Mouse (Mus musculus) heart, embryonic 14.5 days (tissue): ENCODE measurements around the gene Ttc28. TPM values are rescaled to one million over a fixed set of nuclear protein-coding genes. Genes with fewer than 3 reads are reported as not detected.

ENCODE experiments used
- ATAC-seq: fragments of 200-750 bp; cut with Nextera tagmentation; 2 replicates; pipeline ENCODE4 v1.8.0; 2017; ENCODE audit warnings: low read depth, moderate TSS enrichment; ENCODE audit not compliant: insufficient number of reproducible peaks, insufficient read depth, low FRiP score
- H3K27ac ChIP-seq, 2 experiments: fragments of 200-500 bp in 1 of 2; fragments of 300-500 bp in 1 of 2; sonication (generic) in 1 of 2; replicated peaks in 1 of 2; 2 replicates each; pipeline ENCODE4 v1.5.1; 2012 to 2014; ENCODE audit warnings: low read depth in 2 of 2, low read length in 2 of 2, control low read depth in 1 of 2, mild to moderate bottlenecking in 1 of 2, mixed read lengths in 1 of 2; ENCODE audit not compliant: control insufficient read depth in 1 of 2, insufficient read depth in 1 of 2
- H3K27me3 ChIP-seq: fragments of 300-500 bp; sonication (generic); 2 replicates; pipeline ENCODE4 v1.6.1; 2014; ENCODE audit warnings: mild to moderate bottlenecking, low read length, control low read depth; ENCODE audit not compliant: control insufficient read depth, insufficient read depth
- H3K36me3 ChIP-seq: fragments of 300-500 bp; sonication (generic); 2 replicates; pipeline ENCODE4 v1.6.1; 2014; ENCODE audit warnings: mild to moderate bottlenecking, control low read depth, low read length, mixed read lengths; ENCODE audit not compliant: control insufficient read depth, insufficient read depth
- H3K4me1 ChIP-seq, 2 experiments: fragments of 200-500 bp in 1 of 2; fragments of 300-500 bp in 1 of 2; sonication (generic) in 1 of 2; 2 replicates each; pipeline ENCODE4 v1.6.1; 2012 to 2014; ENCODE audit warnings: low read length in 2 of 2, control low read depth in 1 of 2, mixed read lengths in 1 of 2; ENCODE audit not compliant: control insufficient read depth in 2 of 2, insufficient read depth in 2 of 2
- H3K4me2 ChIP-seq: fragments of 300-500 bp; sonication (generic); 2 replicates; pipeline ENCODE4 v1.6.1; 2014; ENCODE audit warnings: mild to moderate bottlenecking, low read length
- H3K4me3 ChIP-seq, 2 experiments: fragments of 200-500 bp in 1 of 2; fragments of 300-500 bp in 1 of 2; sonication (generic) in 1 of 2; 2 replicates each; pipeline ENCODE4 v1.5.1; 2012 to 2014; ENCODE audit warnings: low read length in 2 of 2, mild to moderate bottlenecking in 2 of 2, control low read depth in 1 of 2, low read depth in 1 of 2, moderate library complexity in 1 of 2; ENCODE audit not compliant: control insufficient read depth in 1 of 2, insufficient read depth in 1 of 2
- H3K9ac ChIP-seq: fragments of 300-500 bp; sonication (generic); 2 replicates; pipeline ENCODE4 v1.6.1; 2014; ENCODE audit warnings: mild to moderate bottlenecking, low read length
- H3K9me3 ChIP-seq: fragments of 300-500 bp; sonication (generic); 2 replicates; pipeline ENCODE4 v1.6.1; 2016; ENCODE audit warnings: low read length, control low read depth; ENCODE audit not compliant: control insufficient read depth
- WGBS: fragments of 180-500 bp; shearing (Covaris S2); extraction: QIAGEN DNeasy Blood & Tissue Kit; methylation state at CpG from one replicate; pipeline ENCODE4 v1.1.7; 2014; 5-methylcytosine and 5-hydroxymethylcytosine counted together
- polyA plus RNA-seq: library from polyadenylated mRNA; unstranded; fragments of >200 nt; fragmentation: Nextera tagmentation; extraction: Ambion mirVana; gene quantifications from 2 replicates; pipeline ENCODE4 v1.2.1, GENCODE M21; 2014

Gene Ttc28
- polyA plus RNA-seq, 1 experiment from 2014 or later: 9.0 TPM

GRCm38 (mm10) chr5:111096750-111097149, 217.1 kb downstream of the Ttc28 start:
- Histone ChIP-seq H3K36me3 (peaks cover 18% of the 10 kb centered on the region), H3K27ac (no peak overlapping the region), H3K4me3 (no peak overlapping the region), H3K4me2 (no peak overlapping the region), H3K4me1 (peaks cover 9 to 12% of the 10 kb centered on the region in 2 experiments), H3K9ac (no peak overlapping the region), H3K9me3 (no peaks in the 10 kb centered on the region), H3K27me3 (no peaks in the 10 kb centered on the region)
- 39% methylated on average over 5 of the region's 5 CpGs for WGBS
- no peak for ATAC-seq

GRCm38 (mm10) chr5:111097233-111098160, 217.9 kb downstream of the Ttc28 start:
- ATAC-seq: no peak
- Histone ChIP-seq H3K4me1 (peaks cover 9 to 12% of the 10 kb centered on the region in 2 experiments), H3K9ac (no peak overlapping the region), H3K27ac (no peak overlapping the region), H3K36me3 (peaks cover 25% of the 10 kb centered on the region), H3K27me3 (no peaks in the 10 kb centered on the region), H3K4me2 (no peak overlapping the region), H3K4me3 (no peak overlapping the region), H3K9me3 (no peaks in the 10 kb centered on the region)
- 61% methylated on average over 11 of the region's 11 CpGs for WGBS

- H3K9ac ChIP-seq: no peak overlapping the region
- WGBS: 63% methylated on average over 7 of the region's 7 CpGs
- H3K27me3 ChIP-seq: no peaks in the 10 kb centered on the region
- H3K9me3 ChIP-seq: no peaks in the 10 kb centered on the region
- no peak overlapping the region for H3K4me2 ChIP-seq
- H3K4me3 ChIP-seq: no peak overlapping the region
- peaks cover 9 to 12% of the 10 kb centered on the region in 2 experiments for H3K4me1 ChIP-seq
- no peak overlapping the region for H3K27ac ChIP-seq
- H3K36me3 ChIP-seq: peaks cover 29% of the 10 kb centered on the region
- no peak for ATAC-seq
Measured at GRCm38 (mm10) chr5:111098516-111099274, 219.1 kb downstream of the Ttc28 start.

- H3K4me3 ChIP-seq: no peak overlapping the region
- H3K27ac ChIP-seq: no peak overlapping the region
- H3K36me3 ChIP-seq: peaks cover 35% of the 10 kb centered on the region
- WGBS: 82% methylated on average over 7 of the region's 7 CpGs
- ATAC-seq: no peak
- no peak overlapping the region for H3K4me2 ChIP-seq
- peaks cover 9 to 12% of the 10 kb centered on the region in 2 experiments for H3K4me1 ChIP-seq
- no peaks in the 10 kb centered on the region for H3K9me3 ChIP-seq
- H3K9ac ChIP-seq: no peak overlapping the region
- no peaks in the 10 kb centered on the region for H3K27me3 ChIP-seq
Measured at GRCm38 (mm10) chr5:111100585-111100984, 221.0 kb downstream of the Ttc28 start.

GRCm38 (mm10) chr5:111101383-111101932, 221.9 kb downstream of the Ttc28 start:
- H3K9ac ChIP-seq: no peak overlapping the region
- WGBS: 63% methylated on average over 6 of the region's 6 CpGs
- no peak overlapping the region for H3K27ac ChIP-seq
- H3K36me3 ChIP-seq: peaks cover 30% of the 10 kb centered on the region
- no peak for ATAC-seq
- no peak overlapping the region for H3K4me3 ChIP-seq
- no peaks in the 10 kb centered on the region for H3K27me3 ChIP-seq
- H3K4me1 ChIP-seq: peaks cover 9 to 12% of the 10 kb centered on the region in 2 experiments
- H3K9me3 ChIP-seq: no peaks in the 10 kb centered on the region
- no peak overlapping the region for H3K4me2 ChIP-seq

- Histone ChIP-seq H3K27ac (no peak overlapping the region), H3K9ac (no peak overlapping the region), H3K4me1 (no peaks in the 10 kb centered on the region), H3K9me3 (no peaks in the 10 kb centered on the region), H3K27me3 (no peaks in the 10 kb centered on the region), H3K4me3 (no peak overlapping the region), H3K36me3 (peaks cover 30% of the 10 kb centered on the region), H3K4me2 (no peak overlapping the region)
- no peak for ATAC-seq
- WGBS: 80% methylated on average over 7 of the region's 7 CpGs
Measured at GRCm38 (mm10) chr5:111104801-111105200, 225.2 kb downstream of the Ttc28 start.

GRCm38 (mm10) chr5:111111378-111111777, 231.8 kb downstream of the Ttc28 start:
- H3K27ac ChIP-seq: peak overlapping the region; percentile 17 to 35; a peak in 2 of 4 replicates

More at GRCm38 (mm10) chr5:111111378-111111777, 231.8 kb downstream of the Ttc28 start:
- no peaks in the 10 kb centered on the region for H3K9me3 ChIP-seq
- H3K36me3 ChIP-seq: no peaks in the 10 kb centered on the region
- 67% methylated on average over 6 of the region's 6 CpGs for WGBS
- H3K4me3 ChIP-seq: no peak overlapping the region
- peaks cover 6% of the 10 kb centered on the region; the same call in 1 of the 2 replicates for H3K27me3 ChIP-seq
- ATAC-seq: no peak
- H3K4me1 ChIP-seq: peaks cover 3 to 17% of the 10 kb centered on the region in 2 experiments; a peak in 3 of 4 replicates
- no peak overlapping the region for H3K4me2 ChIP-seq
- H3K9ac ChIP-seq: no peak overlapping the region
